Mouse (Mus musculus): ENCODE results near the gene Llph.

Gene Llph

GRCm38 (mm10) chr10:120219578-120220359 lies 7.1 kb upstream of the Llph start:
- no peak for DNase-seq (ENCODE audit: low spot score)

- DNase-seq (ENCODE audit: low spot score): no peak
Observed at GRCm38 (mm10) chr10:120220776-120221175, 6.1 kb upstream of the Llph start.

DNA sequence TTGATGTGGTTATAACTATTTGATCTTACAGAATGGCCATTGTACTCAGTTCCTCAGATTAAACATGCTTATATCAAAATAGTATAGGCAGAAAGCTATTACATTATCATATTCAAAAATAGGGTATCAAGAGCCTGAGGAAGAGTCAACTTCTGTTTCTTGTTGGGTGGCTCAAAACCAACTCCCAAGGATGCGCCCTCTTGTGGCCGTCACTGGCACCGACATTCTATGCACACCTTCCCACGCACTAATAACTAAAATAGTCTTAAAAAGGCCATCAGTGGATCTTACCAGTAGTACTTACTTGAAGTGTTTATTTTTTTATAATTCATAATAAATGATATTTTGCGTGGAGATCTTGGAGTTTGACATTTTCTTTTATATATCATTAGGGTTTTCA lies 4.8 kb downstream of the Llph start:
- peak; percentile 39 for DNase-seq (ENCODE audit: low spot score)

- DNase-seq (ENCODE audit: low spot score): peak; percentile 59
Observed at GRCm38 (mm10) chr10:120233655-120234367, 6.9 kb downstream of the Llph start.

- no peak for DNase-seq (ENCODE audit: low spot score)
Observed at GRCm38 (mm10) chr10:120236855-120237254, 10.0 kb downstream of the Llph start.

- no peak for DNase-seq (ENCODE audit: low spot score)
Observed at GRCm38 (mm10) chr10:120238241-120238640, 11.4 kb downstream of the Llph start.

DNA sequence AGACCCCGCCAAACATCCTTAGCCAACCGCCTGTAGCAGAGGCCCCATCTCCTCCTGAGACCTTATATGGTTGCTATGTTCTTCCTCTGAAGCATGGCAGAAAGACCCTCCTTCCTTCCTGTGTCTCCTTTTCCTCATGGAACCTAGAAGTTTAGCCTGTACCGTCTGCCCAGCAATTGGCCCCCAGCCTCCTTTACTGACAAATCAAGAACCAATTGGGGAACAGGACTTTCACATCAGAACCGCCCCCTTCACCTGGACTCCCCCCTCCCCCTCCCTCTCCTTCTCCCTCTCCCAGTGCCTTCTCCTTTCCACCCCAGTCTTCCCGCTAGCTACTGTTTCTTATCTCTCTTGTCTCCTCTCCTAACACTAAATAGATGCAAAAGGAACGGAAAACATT lies 12.6 kb downstream of the Llph start:
- DNase-seq (ENCODE audit: low spot score): no peak

DNA sequence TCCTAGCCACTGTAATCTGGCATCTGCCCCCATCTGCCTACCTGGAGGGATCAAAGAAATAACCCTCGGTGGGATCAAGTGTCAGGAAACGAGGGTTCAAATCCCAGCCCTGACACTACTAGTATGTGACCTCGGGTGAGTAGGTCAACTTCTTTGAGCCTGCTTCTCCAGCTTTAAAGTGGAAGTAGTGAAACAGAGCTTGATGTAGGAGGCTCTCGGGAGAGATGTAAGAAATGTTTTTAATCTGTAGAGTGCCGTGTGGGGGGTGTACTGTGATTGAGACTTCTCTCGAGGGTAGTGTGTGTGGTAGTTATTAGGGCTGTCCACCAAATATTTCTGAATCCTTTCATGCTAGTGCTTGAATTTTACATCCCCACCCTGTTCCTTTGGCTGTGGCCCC lies 15.6 kb downstream of the Llph start:
- no peak for DNase-seq (ENCODE audit: low spot score)

- no peak for DNase-seq (ENCODE audit: low spot score)
Observed at GRCm38 (mm10) chr10:120245681-120246080, 18.8 kb downstream of the Llph start.

GRCm38 (mm10) chr10:120246994-120247750 lies 20.3 kb downstream of the Llph start:
- DNase-seq (ENCODE audit: low spot score): peak; percentile 43

DNA sequence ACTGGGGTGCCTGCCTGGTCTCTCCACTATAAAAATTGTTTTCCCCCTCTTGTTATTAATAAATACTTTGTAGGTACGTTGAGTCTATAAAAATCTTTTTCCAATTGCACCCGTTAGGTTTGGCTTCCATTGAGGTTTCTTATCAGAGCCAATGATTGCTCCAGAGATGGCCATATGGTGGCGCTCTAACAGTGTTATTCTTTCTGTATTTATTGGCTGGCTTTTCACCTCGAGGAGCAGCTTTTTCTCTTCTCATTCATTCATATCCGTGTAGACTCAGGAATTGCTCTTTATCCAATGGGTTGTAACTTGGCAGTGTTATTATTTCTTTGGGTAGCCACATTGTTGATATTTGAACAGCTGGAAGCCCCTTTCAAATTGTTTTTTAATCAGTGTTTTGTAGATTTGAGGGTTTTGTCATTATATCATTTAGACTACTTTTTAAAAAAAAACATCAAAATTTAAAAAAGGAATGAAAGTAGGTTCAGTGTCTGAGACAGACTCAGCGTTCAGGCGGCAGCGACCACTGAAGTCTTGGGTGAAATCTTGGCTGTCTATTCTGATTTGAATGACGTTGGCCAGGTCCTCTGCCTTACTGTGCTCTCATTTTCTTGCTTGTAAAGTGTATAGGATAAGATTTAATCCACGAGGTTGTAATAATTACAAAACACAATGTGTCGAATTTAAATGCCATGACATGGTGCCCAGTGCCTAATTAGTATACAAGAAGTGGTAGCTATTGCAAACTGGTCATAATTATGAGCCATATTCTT lies 24.2 kb downstream of the Llph start:
- no peak for DNase-seq (ENCODE audit: low spot score)

DNA sequence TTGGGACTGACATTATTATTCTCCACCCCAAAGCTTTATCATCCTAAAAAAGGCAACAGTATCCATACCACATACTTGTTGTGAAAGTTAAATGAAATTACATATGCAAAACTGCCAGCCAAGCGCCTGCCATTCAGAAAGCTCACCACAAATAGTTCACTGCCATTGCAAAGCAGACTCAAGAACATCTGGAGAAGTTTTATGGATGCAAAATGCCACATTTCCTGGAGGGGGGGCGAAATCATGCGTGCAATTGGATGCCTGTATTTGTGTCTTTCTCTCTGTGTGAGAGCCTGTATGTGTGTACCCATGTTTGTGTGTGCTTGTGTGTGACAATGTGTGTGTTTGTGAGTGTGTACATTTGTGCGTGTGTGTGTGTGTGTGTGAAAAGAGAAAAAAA lies 24.9 kb downstream of the Llph start:
- no peak for DNase-seq (ENCODE audit: low spot score)

GRCm38 (mm10) chr10:120252800-120253199 lies 25.9 kb downstream of the Llph start:
- no peak for DNase-seq (ENCODE audit: low spot score)

DNA sequence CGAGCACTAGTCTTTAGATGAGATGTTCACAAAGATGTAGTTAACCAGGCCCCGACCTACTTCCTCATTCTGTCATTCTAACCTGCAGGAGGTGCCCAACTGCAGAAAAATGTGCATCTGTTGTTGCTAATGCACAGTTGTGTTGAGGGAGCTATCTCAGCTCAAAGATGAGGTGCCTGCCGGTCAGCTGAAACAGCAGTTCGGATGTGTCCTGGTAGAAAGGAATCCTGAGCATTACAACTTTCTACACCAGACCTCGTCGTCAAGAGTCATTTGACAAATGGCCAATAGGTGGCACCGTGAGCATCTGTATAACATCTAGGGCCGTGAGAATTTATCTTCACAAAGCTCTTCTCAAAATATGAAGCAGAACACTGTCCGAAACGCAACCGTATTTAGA lies 30.4 kb downstream of the Llph start:
- DNase-seq (ENCODE audit: low spot score): peak; percentile 59

GRCm38 (mm10) chr10:120267790-120268189 lies 40.9 kb downstream of the Llph start:
- no peak for DNase-seq (ENCODE audit: low spot score)

GRCm38 (mm10) chr10:120269946-120270345 lies 43.1 kb downstream of the Llph start:
- DNase-seq (ENCODE audit: low spot score): no peak

GRCm38 (mm10) chr10:120270777-120271176 lies 43.9 kb downstream of the Llph start:
- peak; percentile 23 for DNase-seq (ENCODE audit: low spot score)

DNA sequence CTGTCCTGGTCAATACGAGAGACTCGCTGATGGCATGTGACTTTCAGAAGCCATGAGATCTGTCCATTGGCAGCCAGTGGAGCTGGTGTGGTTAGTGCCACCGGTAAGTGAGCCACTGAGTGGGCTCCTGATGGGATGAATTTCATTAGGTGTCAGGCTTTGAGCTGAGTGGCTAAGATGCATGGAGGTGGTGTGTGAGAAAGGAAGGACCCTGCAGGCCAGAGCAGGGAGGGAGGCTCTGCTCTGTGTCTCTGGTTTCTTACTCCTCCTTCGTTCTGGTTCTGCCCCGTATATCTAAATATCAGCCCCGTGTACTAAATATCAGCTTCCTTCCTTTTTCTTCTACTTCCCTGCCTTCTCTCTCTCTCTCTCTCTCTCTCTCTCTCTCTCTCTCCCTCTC lies 44.4 kb downstream of the Llph start:
- DNase-seq (ENCODE audit: low spot score): no peak

DNA sequence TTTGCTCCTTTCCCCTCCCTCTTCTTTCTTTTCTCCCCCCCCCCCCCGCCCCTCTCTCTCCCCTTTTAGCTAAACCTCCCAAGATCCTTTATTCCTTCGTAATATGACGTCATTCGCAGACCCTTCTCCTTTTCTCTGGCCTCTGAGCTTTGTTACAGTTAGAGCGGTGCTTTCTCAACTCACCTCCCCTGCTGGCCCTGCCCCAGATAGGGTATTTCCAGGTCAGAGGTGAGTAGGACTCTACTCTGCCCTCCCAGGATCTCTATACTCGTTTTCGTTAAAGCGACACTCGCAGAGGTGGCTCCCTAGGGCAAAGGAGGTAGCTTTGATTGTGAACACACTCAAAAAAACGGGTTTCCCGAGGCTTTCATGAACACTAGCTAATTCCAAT lies 45.0 kb downstream of the Llph start:
- no peak for DNase-seq (ENCODE audit: low spot score)

GRCm38 (mm10) chr10:120272270-120272883 lies 45.5 kb downstream of the Llph start:
- no peak for DNase-seq (ENCODE audit: low spot score)

DNA sequence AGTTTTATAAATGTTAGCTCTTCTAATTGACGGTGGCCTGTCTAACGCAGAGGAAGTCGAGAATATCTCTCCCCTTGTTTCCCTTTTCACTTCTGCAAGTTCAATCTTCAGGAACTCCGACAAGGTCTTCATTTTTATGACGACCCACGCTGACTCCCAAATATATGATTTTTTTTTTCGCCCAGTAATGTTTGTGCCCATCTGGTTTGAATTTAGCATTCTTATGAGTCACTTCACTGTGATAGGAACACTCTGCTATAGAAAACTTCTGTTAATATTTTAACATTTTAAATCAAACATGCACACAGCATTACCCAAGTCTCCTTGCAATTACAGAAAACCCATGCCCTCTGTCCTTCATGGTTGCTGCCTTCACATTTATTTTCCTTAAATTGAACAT lies 46.5 kb downstream of the Llph start:
- DNase-seq (ENCODE audit: low spot score): no peak
